Mouse (Mus musculus) ES-Bruce4 (cell line): ENCODE measurements at regions not wholly inside any gene's neighbourhood (a gene's known extent, or its start where the extent isn't known, plus 50 kb on each side); places are given as distances from the start of the nearest gene placed in this dataset.

Experiments used
- CTCF ChIP-seq: IDR thresholded peaks from one replicate; pipeline ENCODE4 v1.8.1; 2011; ENCODE audit warnings: low read depth, low read length
- EP300 ChIP-seq: IDR thresholded peaks from 2 replicates; pipeline ENCODE4 v1.6.1; 2011; ENCODE audit warnings: low read depth, low read length; ENCODE audit not compliant: insufficient read depth
- POLR2A ChIP-seq: IDR thresholded peaks from one replicate; pipeline ENCODE4 v1.8.1; 2011; ENCODE audit warnings: low read length; ENCODE audit not compliant: insufficient read depth

DNA sequence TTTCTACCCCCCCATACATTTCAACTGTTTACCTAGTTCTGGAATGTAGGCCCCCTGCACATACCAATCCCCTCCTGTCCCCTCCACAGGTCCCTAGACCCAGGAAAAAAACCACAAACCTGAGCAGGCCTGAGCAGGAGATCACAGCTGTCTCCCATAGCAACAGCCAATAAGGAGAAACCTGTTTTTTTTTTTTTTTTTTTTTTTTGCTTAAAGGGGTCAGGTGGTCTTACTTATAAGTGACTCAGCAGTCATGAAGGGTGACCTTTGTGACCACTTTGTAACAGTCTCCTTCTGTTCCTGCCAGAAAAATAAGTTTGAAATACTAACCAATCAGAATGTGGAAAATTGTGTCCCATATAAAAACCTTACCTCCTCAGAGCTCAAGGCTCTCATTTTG lies 299.9 kb upstream of the Camk1g start:
- TF ChIP-seq POLR2A: no peak
- TF ChIP-seq CTCF: no peak
- TF ChIP-seq EP300: no peak
